Mouse (Mus musculus) bone marrow macrophage, adult 2 months (primary cell): Measurements from ENCODE around the gene Mbd6. TPM values are rescaled to one million over a fixed set of nuclear protein-coding genes. Genes with fewer than 3 reads are reported as not detected.
"Not testable (repeated sequence)": the region's sequence is repeated elsewhere in the genome, so short reads cannot be mapped to it uniquely, and the experiment has no call there.

Experiments used
- H3K27ac ChIP-seq: 2 replicates; pipeline ENCODE4 v1.5.1; 2012; ENCODE audit warnings: low read depth, low read length; ENCODE audit not compliant: insufficient read depth
- H3K4me1 ChIP-seq: 2 replicates; pipeline ENCODE4 v1.6.1; 2012; ENCODE audit warnings: low read length; ENCODE audit not compliant: control insufficient read depth, insufficient read depth
- H3K4me3 ChIP-seq: 2 replicates; pipeline ENCODE4 v1.5.1; 2012; ENCODE audit warnings: mild to moderate bottlenecking, low read length, moderate library complexity; ENCODE audit not compliant: insufficient read depth
- CTCF ChIP-seq: IDR thresholded peaks from 2 replicates; pipeline ENCODE4 v1.5.1; 2012; ENCODE audit warnings: low read depth, mild to moderate bottlenecking, low read length, moderate library complexity
- POLR2A ChIP-seq: IDR thresholded peaks from 2 replicates; pipeline ENCODE4 v1.6.1; 2012; ENCODE audit warnings: mild to moderate bottlenecking, low read depth, low read length, borderline replicate concordance
- polyA plus RNA-seq: library from polyadenylated mRNA; stranded (reverse); fragments of >200 nt; gene quantifications from 2 replicates; pipeline ENCODE4 v1.2.4, GENCODE M21; 2012; ENCODE audit not compliant: missing spikeins, insufficient read depth, insufficient read length

Mbd6 gene
- polyA plus RNA-seq, 1 experiment: 53.4 TPM

DNA sequence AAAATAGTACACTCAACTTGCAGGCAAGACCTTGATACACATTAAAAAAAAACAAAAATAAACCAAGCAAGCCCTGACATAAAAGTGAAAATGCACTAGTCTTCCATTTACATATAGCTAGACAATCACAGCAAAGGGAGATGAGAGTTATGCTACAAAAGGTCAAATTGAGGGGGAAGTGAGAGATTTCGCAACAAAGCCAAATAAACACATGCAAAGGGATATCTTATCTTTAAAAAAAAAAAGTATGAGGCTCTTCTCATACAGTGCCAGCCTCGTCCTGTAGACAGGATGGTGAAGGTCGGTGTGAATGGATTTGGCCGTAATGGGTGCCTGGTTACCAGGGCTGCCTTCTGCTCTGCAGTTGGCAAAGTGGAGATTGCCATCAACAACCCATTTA, 24.0 kb upstream of the Mbd6 start:
- Histone ChIP-seq H3K27ac (peak overlapping the region; percentile 88), H3K4me3 (peak overlapping the region; percentile 85; the same call in 1 of the 2 replicates)
- TF ChIP-seq POLR2A (no peak), CTCF (no peak)

GRCm38 (mm10) chr10:127312356-127312676, 23.5 kb upstream of the Mbd6 start:
- Histone ChIP-seq H3K4me1 (peaks cover 21% of the 10 kb centered on the region), H3K27ac (peak overlapping the region; percentile 88), H3K4me3 (peak overlapping the region; percentile 85)
- TF ChIP-seq POLR2A (no peak), CTCF (peak; percentile 53; the same call in 1 of the 2 replicates)

More for the DNA sequence above, 24.0 kb upstream of the Mbd6 start:
- H3K4me1 ChIP-seq: peaks cover 26% of the 10 kb centered on the region

DNA sequence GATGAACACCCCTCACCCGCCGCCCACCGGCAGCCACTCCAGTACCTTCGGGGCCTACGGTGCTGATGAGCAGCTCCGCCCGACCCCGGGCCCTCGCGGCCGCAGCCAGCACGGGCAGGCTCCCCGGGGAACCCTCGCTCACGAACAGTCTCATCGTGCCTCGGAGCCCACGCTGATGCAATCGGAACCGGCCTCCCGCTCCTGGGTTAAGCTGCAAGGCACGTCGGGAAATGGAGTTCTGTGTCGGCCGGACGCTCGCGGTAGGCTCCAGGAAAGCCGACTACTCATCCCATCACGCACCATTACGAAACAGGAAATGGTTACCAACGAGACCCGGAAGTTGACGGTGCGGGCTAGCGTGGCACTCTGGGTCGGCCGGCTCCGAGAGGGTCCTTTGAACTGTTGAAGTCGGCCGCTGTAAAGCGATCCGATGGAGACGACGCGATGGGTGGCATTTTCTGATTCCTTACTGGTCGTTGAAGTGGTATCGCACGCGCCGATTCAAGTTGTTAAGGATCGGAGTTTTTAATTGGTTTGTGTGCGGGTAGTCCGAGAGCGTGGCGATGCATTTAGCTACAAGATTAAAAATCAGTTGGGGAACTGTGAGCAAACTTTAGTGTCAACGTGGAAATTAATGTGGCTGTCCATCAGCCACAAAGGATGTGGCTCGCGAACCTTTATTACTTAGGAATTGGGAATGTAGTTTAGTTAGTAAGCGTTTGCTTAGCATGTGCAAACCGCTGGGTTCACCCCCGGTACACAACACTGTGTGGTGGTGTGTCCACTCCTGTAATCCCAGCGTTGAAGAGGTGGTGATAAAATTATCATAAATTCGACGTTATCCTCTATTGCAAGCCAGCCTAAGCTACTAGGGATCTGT, 22.9 kb upstream of the Mbd6 start, which contains the start of gene Mars:
Mars (minus strand) TSS at position 311 of the 880 bp plus-strand sequence.
- peak within 1 kb of the TSS; percentile 85 for H3K4me3 ChIP-seq
- peaks cover 20% of the 10 kb centered on the region for H3K4me1 ChIP-seq
- TF ChIP-seq POLR2A (no peak), CTCF (no peak)
- H3K27ac ChIP-seq: peak within 1 kb of the TSS; percentile 88

- Histone ChIP-seq H3K4me1 (peaks cover 20% of the 10 kb centered on the region), H3K27ac (peak overlapping the region; percentile 60), H3K4me3 (peak overlapping the region; percentile 85)
- no peak for TF ChIP-seq CTCF
- no peak for TF ChIP-seq POLR2A
These were observed 22.0 kb upstream of the Mbd6 start for GRCm38 (mm10) chr10:127310523-127311475.

DNA sequence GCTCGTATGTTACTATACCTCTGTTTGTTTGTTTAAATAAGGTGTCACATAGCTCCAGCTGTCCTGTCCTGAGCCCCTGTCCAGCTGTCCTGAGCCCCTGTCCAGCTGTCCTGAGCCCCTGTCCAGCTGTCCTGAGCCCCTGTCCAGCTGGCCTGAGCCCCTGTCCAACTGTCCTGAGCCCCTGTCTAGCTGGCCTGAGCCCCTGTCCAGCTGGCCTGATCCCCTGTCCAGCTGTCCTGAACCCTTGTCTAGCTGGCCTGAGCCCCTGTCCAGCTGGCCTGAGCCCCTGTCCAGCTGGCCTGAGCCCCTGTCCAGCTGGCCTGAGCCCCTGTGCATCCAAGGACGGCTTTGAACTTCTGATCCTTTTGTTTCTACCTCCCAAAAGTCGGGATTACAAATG, 20.3 kb upstream of the Mbd6 start:
- H3K27ac ChIP-seq, H3K4me3 ChIP-seq: not testable (repeated sequence)
- peaks cover 20% of the 10 kb centered on the region for H3K4me1 ChIP-seq

GRCm38 (mm10) chr10:127303136-127303535, 14.3 kb upstream of the Mbd6 start:
- H3K27ac ChIP-seq: no peak overlapping the region
- H3K4me1 ChIP-seq: no peaks in the 10 kb centered on the region
- H3K4me3 ChIP-seq: no peak overlapping the region
- no peak for TF ChIP-seq POLR2A
- TF ChIP-seq CTCF: no peak

- Histone ChIP-seq H3K27ac (no peak overlapping the region), H3K4me1 (no peaks in the 10 kb centered on the region), H3K4me3 (no peak overlapping the region)
- no peak for TF ChIP-seq POLR2A
- TF ChIP-seq CTCF: no peak
These were observed 11.5 kb upstream of the Mbd6 start for GRCm38 (mm10) chr10:127300361-127300760.

DNA sequence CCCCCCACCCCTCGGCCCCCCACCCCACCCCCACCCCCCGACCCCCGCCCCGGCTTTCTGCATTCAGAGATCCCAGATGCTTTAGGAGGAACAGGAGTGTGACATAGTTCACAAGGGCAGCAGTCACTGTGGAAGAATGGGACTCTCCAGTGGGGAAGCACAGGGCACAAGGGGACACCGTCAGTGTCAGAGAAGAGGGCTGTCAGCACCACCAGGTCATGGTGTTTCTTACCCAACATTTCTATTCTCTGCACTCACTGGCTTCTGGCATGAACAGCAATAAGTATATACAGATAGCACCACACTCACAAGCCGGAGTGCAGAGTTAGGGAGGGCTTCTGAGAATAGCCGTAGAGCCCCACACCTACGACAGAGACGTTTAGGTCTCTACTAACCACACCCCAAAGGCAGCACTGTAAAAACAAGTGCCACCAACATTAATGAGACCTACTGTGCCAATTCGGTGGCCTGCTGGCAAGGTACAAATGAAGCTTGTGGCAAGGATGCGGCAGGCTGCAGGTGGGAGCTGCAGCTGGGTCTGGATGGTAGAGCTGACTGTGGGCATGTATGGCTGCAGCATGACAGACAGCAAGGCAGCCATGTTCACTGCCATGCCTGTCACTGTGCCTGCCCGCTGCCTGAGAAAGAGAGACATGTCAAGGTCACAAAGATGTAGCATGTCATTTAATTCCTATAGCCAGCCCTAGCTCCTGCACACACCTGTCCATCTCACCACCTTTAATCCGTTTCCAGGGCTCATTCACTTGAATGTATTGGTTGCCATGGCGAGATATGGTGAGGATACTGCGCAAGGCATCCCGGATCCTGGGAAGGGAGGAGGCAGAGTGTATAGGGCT, 8.4 kb upstream of the Mbd6 start:
- Histone ChIP-seq H3K4me3 (no peak overlapping the region), H3K27ac (no peak overlapping the region), H3K4me1 (peaks cover 10% of the 10 kb centered on the region)
- TF ChIP-seq POLR2A (no peak), CTCF (0 out of 2 replicates have a peak, but pooled peaks have one; percentile 13)

GRCm38 (mm10) chr10:127295986-127296794, 7.4 kb upstream of the Mbd6 start:
- peaks cover 10% of the 10 kb centered on the region for H3K4me1 ChIP-seq
- TF ChIP-seq CTCF: no peak
- TF ChIP-seq POLR2A: no peak

More at GRCm38 (mm10) chr10:127295986-127296794, 7.4 kb upstream of the Mbd6 start:
- no peak overlapping the region for H3K27ac ChIP-seq
- H3K4me3 ChIP-seq: no peak overlapping the region
